Mouse (Mus musculus): ENCODE results near the gene 1520401A03Rik. TPM values are rescaled to one million over a fixed set of nuclear protein-coding genes. Genes with fewer than 3 reads are reported as not detected.

The 1520401A03Rik gene
- polyA plus RNA-seq, 1 experiment from 2014 or later: not detected

DNA sequence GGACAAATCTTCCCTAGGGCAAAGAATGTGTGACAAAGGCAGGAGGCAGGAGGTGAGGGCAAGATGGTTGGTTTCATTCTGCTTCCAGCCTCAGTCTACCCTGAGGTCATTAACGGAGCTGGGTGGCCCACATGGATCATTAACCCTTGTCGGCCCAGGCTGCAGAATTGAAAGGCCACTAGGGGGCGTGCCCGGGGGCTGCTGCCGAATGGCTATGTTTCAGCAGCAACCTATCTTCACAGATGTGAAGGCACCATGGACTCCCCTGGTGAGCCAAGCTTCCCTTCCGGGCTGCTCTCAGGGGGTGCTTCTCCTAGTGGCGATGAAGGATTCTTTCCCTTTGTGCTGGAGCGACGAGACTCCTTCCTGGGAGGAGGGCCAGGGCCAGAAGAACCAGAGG lies 61.1 kb downstream of the 1520401A03Rik start:
- Histone ChIP-seq H3K4me3 (no peak overlapping the region), H3K36me3 (no peaks in the 10 kb centered on the region; the same call in 1 of the 2 replicates), H3K9ac (no peak overlapping the region), H3K27ac (no peak overlapping the region), H3K4me2 (no peak overlapping the region), H3K9me3 (replicated peaks) (no peaks in the 10 kb centered on the region), H3K27me3 (peaks cover 44% of the 10 kb centered on the region), H3K4me1 (replicated peaks) (peaks cover 12% of the 10 kb centered on the region)
- WGBS: 4% methylated on average over 8 of the region's 9 CpGs
- no peak for ATAC-seq (replicated peaks; ENCODE audit: insufficient number of reproducible peaks, insufficient read depth, low FRiP score, low read depth)

GRCm38 (mm10) chr17:23660876-23661200 lies 61.7 kb downstream of the 1520401A03Rik start:
- Histone ChIP-seq H3K9me3 (replicated peaks) (no peaks in the 10 kb centered on the region), H3K9ac (no peak overlapping the region; the same call in 1 of the 2 replicates), H3K4me3 (peak overlapping the region; percentile 31), H3K27ac (no peak overlapping the region), H3K36me3 (no peaks in the 10 kb centered on the region), H3K27me3 (peaks cover 47% of the 10 kb centered on the region), H3K4me2 (peak overlapping the region; percentile 47), H3K4me1 (replicated peaks) (peaks cover 12% of the 10 kb centered on the region)
- ATAC-seq (replicated peaks; ENCODE audit: insufficient number of reproducible peaks, insufficient read depth, low FRiP score, low read depth): 0 out of 2 replicates have a peak, but pooled peaks have one; percentile 11
- 4% methylated on average over 14 of the region's 14 CpGs for WGBS

DNA sequence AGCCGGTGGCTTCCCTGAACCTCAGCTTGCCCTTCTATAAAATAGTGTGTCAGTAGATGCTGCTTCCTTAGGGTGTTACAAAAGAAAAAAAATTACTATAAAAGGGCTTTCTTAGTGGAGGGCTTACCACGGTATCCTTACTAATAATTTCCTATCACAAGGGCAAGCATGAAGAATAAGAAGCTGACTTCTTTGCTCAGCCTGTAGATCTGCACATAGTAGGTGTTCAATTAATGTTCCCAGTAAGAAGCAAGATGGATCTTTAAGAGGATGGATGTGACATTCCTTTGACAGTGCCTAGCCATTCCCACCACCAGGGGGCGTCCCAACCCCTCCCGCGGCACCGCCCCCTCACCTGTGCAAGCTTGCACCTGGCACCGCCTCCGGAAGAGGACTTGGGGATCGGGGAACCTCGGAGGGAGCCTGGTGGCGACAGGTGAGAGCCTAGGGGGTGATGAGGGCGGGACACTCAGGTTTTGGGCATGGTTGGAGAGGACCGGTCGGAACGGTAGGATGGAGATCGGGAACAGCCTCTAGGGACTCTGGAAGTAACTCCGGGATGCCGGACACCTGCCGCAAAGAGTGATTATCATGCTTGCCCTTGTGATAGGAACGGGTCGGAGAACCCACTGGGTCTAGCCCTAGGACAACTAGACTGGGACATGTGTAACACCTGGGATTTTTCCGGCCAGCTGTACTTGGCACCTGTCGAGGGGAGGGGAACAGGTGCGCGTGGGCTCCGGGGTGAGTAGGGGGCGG lies 62.3 kb downstream of the 1520401A03Rik start, which contains the start of gene Bicdl2:
Bicdl2 (plus strand) TSS at position 390 of the 759 bp plus-strand sequence.
- H3K4me1 ChIP-seq (replicated peaks): peaks cover 12% of the 10 kb centered on the region

GRCm38 (mm10) chr17:23658450-23658849 lies 64.1 kb downstream of the 1520401A03Rik start:
- Histone ChIP-seq H3K4me2 (no peak overlapping the region), H3K27ac (no peak overlapping the region), H3K9ac (no peak overlapping the region), H3K27me3 (peaks cover 49% of the 10 kb centered on the region), H3K4me3 (no peak overlapping the region), H3K36me3 (no peaks in the 10 kb centered on the region), H3K9me3 (replicated peaks) (no peaks in the 10 kb centered on the region), H3K4me1 (replicated peaks) (peaks cover 12% of the 10 kb centered on the region)
- 71% methylated on average over 3 of the region's 3 CpGs for WGBS
- no peak for ATAC-seq (replicated peaks; ENCODE audit: insufficient number of reproducible peaks, insufficient read depth, low FRiP score, low read depth)

More for the DNA sequence above, 62.3 kb downstream of the 1520401A03Rik start, which contains the start of gene Bicdl2:
- peak within 1 kb of the TSS; percentile 47 for H3K4me2 ChIP-seq
- peaks cover 47% of the 10 kb centered on the region for H3K27me3 ChIP-seq
- H3K9ac ChIP-seq: no peak within 1 kb of the TSS; the same call in 1 of the 2 replicates
- 6% methylated on average over 27 of the region's 27 CpGs for WGBS
- H3K4me3 ChIP-seq: peak within 1 kb of the TSS; percentile 31
- no peaks in the 10 kb centered on the region for H3K36me3 ChIP-seq
- no peak for ATAC-seq (replicated peaks; ENCODE audit: insufficient number of reproducible peaks, insufficient read depth, low FRiP score, low read depth)
- H3K9me3 ChIP-seq (replicated peaks): no peaks in the 10 kb centered on the region
- H3K27ac ChIP-seq: no peak within 1 kb of the TSS

Other genes starting within 250 kb of the 1520401A03Rik start
- not detected in 2 replicates for gene Vmn2r117, start 243.1 kb downstream of the 1520401A03Rik start, polyA plus RNA-seq (2015; fragmentation: Nextera tagmentation; extraction: Ambion mirVana)
- gene Zfp213, start 158.5 kb downstream of the 1520401A03Rik start, polyA plus RNA-seq (2015; fragmentation: Nextera tagmentation; extraction: Ambion mirVana): 10.9 and 14.4 TPM in 2 replicates
- 6.7 and 8.3 TPM in 2 replicates for gene Zfp13, start 123.3 kb downstream of the 1520401A03Rik start, polyA plus RNA-seq (2015; fragmentation: Nextera tagmentation; extraction: Ambion mirVana)
- 0.06 TPM in 1 of 2 replicates, not detected in the other for gene Zscan10, start 121.9 kb downstream of the 1520401A03Rik start, polyA plus RNA-seq (2015; fragmentation: Nextera tagmentation; extraction: Ambion mirVana)
- 0.38 and 0.48 TPM in 2 replicates for gene Mmp25, start 77.5 kb downstream of the 1520401A03Rik start, polyA plus RNA-seq (2015; fragmentation: Nextera tagmentation; extraction: Ambion mirVana)
- 0.35 and 0.39 TPM in 2 replicates for gene Bicdl2, start 62.3 kb downstream of the 1520401A03Rik start, polyA plus RNA-seq (2015; fragmentation: Nextera tagmentation; extraction: Ambion mirVana)
- 226 and 282 TPM in 2 replicates for gene Hcfc1r1, start 49.2 kb downstream of the 1520401A03Rik start, polyA plus RNA-seq (2015; fragmentation: Nextera tagmentation; extraction: Ambion mirVana)
- gene Thoc6, start 48.9 kb downstream of the 1520401A03Rik start, polyA plus RNA-seq (2015; fragmentation: Nextera tagmentation; extraction: Ambion mirVana): 29.4 and 36.8 TPM in 2 replicates
- 107 and 116 TPM in 2 replicates for gene Tnfrsf12a, start 45.3 kb downstream of the 1520401A03Rik start, polyA plus RNA-seq (2015; fragmentation: Nextera tagmentation; extraction: Ambion mirVana)
- gene Cldn6, start 43.5 kb downstream of the 1520401A03Rik start, polyA plus RNA-seq (2015; fragmentation: Nextera tagmentation; extraction: Ambion mirVana): 4.5 and 12.9 TPM in 2 replicates
- gene Cldn9, start 38.8 kb downstream of the 1520401A03Rik start, polyA plus RNA-seq (2015; fragmentation: Nextera tagmentation; extraction: Ambion mirVana): 0.09 and 0.68 TPM in 2 replicates
- 22.4 and 37.6 TPM in 2 replicates for gene Pkmyt1, start 3.6 kb upstream of the 1520401A03Rik start, polyA plus RNA-seq (2015; fragmentation: Nextera tagmentation; extraction: Ambion mirVana)
- 13.5 and 18.7 TPM in 2 replicates for gene Paqr4, start 18.1 kb upstream of the 1520401A03Rik start, polyA plus RNA-seq (2015; fragmentation: Nextera tagmentation; extraction: Ambion mirVana)
- gene Kremen2, start 23.1 kb upstream of the 1520401A03Rik start, polyA plus RNA-seq (2015; fragmentation: Nextera tagmentation; extraction: Ambion mirVana): 0.28 and 3.3 TPM in 2 replicates
- gene Flywch1, start 48.8 kb upstream of the 1520401A03Rik start, polyA plus RNA-seq (2015; fragmentation: Nextera tagmentation; extraction: Ambion mirVana): 36.5 and 47.5 TPM in 2 replicates
- gene Flywch2, start 63.3 kb upstream of the 1520401A03Rik start, polyA plus RNA-seq (2015; fragmentation: Nextera tagmentation; extraction: Ambion mirVana): 4.8 and 9.1 TPM in 2 replicates
- 315 and 320 TPM in 2 replicates for gene Srrm2, start 67.7 kb upstream of the 1520401A03Rik start, polyA plus RNA-seq (2015; fragmentation: Nextera tagmentation; extraction: Ambion mirVana)
- gene Elob, start 106.4 kb upstream of the 1520401A03Rik start, polyA plus RNA-seq (2015; fragmentation: Nextera tagmentation; extraction: Ambion mirVana): 782 and 921 TPM in 2 replicates
- gene Prss33, start 113.3 kb upstream of the 1520401A03Rik start, polyA plus RNA-seq (2015; fragmentation: Nextera tagmentation; extraction: Ambion mirVana): 0.13 TPM in 1 of 2 replicates, not detected in the other
- gene Prss32, start 121.1 kb upstream of the 1520401A03Rik start, polyA plus RNA-seq (2015; fragmentation: Nextera tagmentation; extraction: Ambion mirVana): not detected in 2 replicates
- gene Prss41, start 121.4 kb upstream of the 1520401A03Rik start, polyA plus RNA-seq (2015; fragmentation: Nextera tagmentation; extraction: Ambion mirVana): 0.06 and 0.33 TPM in 2 replicates
- gene Prss21, start 145.3 kb upstream of the 1520401A03Rik start, polyA plus RNA-seq (2015; fragmentation: Nextera tagmentation; extraction: Ambion mirVana): not detected in 2 replicates
- gene Dcpp1, start 158.1 kb upstream of the 1520401A03Rik start, polyA plus RNA-seq (2015; fragmentation: Nextera tagmentation; extraction: Ambion mirVana): not detected in 2 replicates
- gene Dcpp2, start 158.1 kb upstream of the 1520401A03Rik start, polyA plus RNA-seq (2015; fragmentation: Nextera tagmentation; extraction: Ambion mirVana): not detected in 2 replicates
- gene Dcpp3, start 194.7 kb upstream of the 1520401A03Rik start, polyA plus RNA-seq (2015; fragmentation: Nextera tagmentation; extraction: Ambion mirVana): not detected in 2 replicates
- gene Sbp, start 218.9 kb upstream of the 1520401A03Rik start, polyA plus RNA-seq (2015; fragmentation: Nextera tagmentation; extraction: Ambion mirVana): not detected in 2 replicates
- gene Sbpl, start 232.5 kb upstream of the 1520401A03Rik start, polyA plus RNA-seq (2015; fragmentation: Nextera tagmentation; extraction: Ambion mirVana): not detected in 2 replicates

Measured in heart, embryonic 15.5 days (tissue).